Mouse (Mus musculus): ENCODE results near the gene Mkks. TPM values are rescaled to one million over a fixed set of nuclear protein-coding genes. Genes with fewer than 3 reads are reported as not detected.

Gene Mkks
- 1 to 10 TPM in 1 of 2 experiments, under 1 TPM in 1; 0.32 to 4.5 TPM for polyA plus RNA-seq (2012; fragmentation: generic; extraction: Trizol)

DNA sequence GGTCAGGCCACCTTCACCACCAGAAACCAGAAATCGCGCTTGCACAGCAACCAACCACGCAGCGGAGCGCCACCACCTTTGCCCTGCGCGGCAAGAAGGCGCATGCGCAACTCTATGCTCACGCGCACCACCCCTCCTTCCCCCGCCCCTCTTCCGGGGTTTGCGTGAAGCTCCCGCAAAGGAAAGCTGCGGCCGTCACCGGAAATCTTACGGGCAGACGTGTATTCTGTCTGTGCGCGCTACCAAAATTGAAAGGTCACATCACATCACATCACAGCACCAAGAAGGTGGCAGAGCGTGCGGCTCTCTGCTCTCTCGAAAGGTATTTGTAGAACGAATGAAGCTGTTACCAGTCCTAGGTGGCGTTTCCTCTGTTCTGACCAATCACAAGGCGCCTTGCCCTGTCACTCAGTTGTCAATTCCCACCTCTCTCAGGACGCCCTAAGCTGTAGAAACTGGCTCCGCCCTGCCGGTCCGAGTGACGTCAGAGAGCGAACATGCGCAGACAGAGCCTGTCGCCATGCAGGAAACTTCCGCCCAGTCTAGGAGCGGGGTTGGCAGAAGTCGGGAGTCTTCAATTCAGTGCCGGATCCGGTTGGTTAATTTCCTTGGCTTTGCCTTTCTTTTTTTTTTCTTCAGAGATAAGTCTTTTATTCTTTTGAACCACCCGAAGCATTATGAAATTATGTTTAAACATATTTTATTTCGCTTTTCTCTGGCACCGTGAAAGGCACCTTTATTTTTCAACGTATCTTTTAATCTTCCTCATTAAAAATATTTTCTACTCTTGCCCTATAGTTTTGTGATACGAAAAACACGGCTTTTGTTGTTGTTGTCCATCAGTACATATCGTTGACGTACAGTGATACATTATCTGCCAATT lies at the start of gene Mkks, which contains the start of the genes Slx4ip and AL731706.1:
Gene Mkks, minus strand, starts transcription at position 322 of the 883 bp plus-strand sequence.
Gene Slx4ip, plus strand, starts transcription at position 151 of the 883 bp plus-strand sequence.
Gene AL731706.1, minus strand, starts transcription at position 322 of the 883 bp plus-strand sequence.

DNA sequence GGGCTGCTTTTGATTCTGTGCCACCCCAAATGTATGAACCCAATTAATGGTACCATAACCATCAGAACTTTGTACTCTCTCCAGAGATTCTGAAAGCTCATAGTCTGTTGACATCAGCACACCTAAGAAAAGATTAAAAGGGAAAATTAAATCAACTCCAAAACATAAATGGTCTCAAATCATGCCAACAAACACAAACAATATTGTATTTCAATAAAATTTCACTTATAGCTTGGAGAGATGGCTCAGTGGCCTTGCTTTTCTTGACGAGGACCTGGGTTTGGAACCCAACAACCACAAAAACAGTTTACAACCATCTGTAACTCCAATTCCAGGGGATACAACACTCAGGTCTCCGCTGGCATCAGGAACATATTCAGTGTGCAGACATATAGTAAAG lies 5.6 kb downstream of the Mkks start, which contains the start of gene AL731706.2:
Gene AL731706.2, minus strand, starts transcription at position 101 of the 400 bp plus-strand sequence.

Other genes with a start within 250 kb of the Mkks start
- not detected for gene Snap25, start 177.9 kb downstream of the Mkks start, polyA plus RNA-seq (2012; fragmentation: generic; extraction: Trizol)
- 10 to 100 TPM in 1 of 2 experiments, 1 to 10 TPM in 1; 2.9 to 33.8 TPM for gene AL731706.2, start 5.7 kb downstream of the Mkks start, polyA plus RNA-seq (2012; fragmentation: generic; extraction: Trizol)
- 1 to 10 TPM in 1 of 2 experiments, under 1 TPM in 1; 0.06 to 1.2 TPM for gene Slx4ip, start 171 bp downstream of the Mkks start, polyA plus RNA-seq (2012; fragmentation: generic; extraction: Trizol)
- gene AL731706.1, start within 50 bp of the Mkks start, polyA plus RNA-seq (2012; fragmentation: generic; extraction: Trizol): 10 to 100 TPM in 1 of 2 experiments, 1 to 10 TPM in 1; 2.4 to 24.8 TPM
- 1 to 10 TPM in 1 of 2 experiments, under 1 TPM in 1; 0.16 to 7.0 TPM for gene Jag1, start 225.3 kb upstream of the Mkks start, polyA plus RNA-seq (2012; fragmentation: generic; extraction: Trizol)